Mouse (Mus musculus) adrenal gland, postnatal 36 days (tissue): ENCODE data around the gene Zfp661. TPM values are rescaled to one million over a fixed set of nuclear protein-coding genes. Genes with fewer than 3 reads are reported as not detected.

ENCODE experiments used
- DNase-seq, 2 experiments: peaks; one replicate each; pipeline ENCODE4 v3.0.0; 2021; ENCODE audit warnings: mixed read lengths in 1 of 2
- total RNA-seq, 2 experiments: library from RNA; stranded (reverse); gene quantifications; 2 replicates each; pipeline ENCODE4 v1.2.3; 2021

The Zfp661 gene
- total RNA-seq, 2 experiments from 2014 or later, result 3.0 to 3.2 TPM

DNA sequence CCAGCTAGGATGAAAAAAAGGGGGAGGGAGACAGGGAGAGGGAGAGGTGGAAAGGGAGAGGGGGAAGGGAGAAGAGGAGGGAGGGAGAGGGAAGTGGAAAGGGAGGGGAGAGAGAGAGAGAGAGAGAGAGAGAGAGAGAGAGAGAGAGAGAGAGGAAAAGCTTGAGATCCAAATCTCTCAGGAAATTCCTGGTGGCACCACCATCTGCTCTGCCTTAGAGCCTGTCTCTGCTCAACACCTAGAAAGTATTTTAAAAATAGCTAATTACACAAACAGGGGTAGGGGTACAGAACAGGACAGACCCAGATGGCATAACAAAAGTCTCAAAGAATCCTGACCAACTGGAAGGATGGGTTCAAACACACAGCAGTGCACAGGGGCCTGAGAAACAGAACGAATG, 36.4 kb downstream of the Zfp661 start:
- DNase-seq, result no peak

DNA sequence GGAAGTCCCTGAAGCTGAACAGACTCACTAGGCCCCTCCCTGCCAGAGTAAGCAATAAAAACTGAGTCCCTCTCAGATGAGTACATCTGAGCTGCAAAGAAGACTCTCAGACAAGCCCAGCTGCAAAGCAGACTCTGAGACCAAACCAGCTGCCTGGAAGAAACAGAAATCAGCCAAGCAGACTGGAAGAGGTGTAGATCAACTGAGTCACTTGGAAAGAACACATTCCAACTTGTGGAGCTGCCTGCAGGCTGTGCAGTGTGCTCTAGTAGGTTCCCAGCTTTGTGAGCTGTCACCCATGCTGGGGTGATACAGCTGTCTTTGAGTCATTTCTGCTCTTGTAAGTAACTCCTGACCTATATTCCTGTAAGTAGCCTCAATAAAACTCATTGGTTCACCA, 37.2 kb downstream of the Zfp661 start:
- no peak for DNase-seq

DNA sequence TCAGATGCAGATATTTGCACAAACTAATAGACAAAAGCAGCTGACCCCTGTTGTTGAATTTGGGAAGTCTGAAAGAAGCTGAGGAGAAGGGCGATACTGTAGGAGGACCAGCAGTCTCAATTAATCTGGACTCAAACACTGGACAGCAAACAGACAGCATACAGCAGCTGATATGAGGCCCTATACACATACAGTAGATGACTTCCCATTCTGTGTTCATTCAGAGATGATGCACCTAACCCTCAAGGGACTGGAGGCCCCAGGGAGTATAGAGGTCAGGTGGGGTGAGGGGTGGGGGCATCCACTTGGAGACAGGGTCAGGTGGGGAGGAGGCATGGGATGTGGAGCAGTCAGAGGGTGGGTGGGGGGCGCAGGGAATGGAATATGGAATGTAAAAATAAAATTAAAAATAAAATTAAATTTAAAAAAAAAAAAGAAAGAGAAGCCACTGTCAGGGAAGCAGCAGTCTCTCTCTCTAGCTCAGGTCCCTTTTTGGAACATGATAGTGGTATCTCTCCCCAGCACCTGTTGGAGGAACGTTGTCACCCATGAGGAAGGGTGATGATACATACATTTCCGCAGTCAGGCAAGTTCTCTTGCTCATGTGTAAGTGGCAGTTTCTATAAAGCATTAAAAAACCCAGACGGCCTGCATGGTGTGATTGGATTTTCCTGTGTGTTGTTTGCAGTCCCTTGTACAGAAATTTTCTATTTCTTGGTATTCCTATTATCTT, 38.4 kb downstream of the Zfp661 start:
- no peak for DNase-seq

DNA sequence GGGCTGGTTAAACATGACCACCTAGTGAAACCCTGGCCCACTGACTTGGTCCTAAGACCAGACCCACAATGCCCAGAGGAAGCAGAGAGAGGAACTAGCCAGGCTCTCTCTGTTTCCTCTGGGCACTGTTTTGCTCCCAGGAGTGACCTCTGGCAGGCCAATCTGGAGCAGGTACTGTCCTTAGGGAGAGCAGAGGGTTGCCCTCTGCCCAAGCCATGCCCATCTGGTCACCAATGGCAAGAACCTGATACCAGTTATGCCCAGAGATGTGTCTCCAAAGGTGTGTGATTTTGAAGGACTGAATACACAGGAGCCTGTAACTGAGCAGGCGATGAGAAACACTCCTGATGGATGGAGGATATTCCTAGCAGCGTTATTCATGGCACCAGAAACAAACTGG, 45.2 kb downstream of the Zfp661 start:
- no peak for DNase-seq

DNA sequence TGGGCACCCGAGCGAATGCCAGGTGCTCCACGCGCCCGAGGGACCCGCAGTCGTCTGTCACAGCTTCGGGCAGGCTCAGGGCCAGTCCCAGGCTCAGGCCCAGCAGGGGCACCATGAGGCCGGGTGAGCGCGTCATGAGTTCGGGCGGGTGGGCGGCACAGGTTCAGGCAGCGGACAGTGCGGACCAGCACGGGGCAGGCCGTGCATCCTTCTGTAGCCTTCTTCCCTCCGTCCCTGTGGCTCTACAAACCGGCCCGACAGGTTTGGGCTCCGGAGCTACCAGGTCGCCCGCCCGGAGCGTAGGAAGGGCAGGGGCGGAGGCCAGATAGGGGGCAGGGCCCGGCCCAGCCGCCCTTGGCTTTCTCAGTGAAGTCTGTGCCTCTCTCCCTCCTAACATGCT, 45.7 kb downstream of the Zfp661 start, which contains the start of gene Prom2:
Gene Prom2 (minus strand): TSS at position 283 of the 400 bp plus-strand sequence.
- DNase-seq, result no peak

DNA sequence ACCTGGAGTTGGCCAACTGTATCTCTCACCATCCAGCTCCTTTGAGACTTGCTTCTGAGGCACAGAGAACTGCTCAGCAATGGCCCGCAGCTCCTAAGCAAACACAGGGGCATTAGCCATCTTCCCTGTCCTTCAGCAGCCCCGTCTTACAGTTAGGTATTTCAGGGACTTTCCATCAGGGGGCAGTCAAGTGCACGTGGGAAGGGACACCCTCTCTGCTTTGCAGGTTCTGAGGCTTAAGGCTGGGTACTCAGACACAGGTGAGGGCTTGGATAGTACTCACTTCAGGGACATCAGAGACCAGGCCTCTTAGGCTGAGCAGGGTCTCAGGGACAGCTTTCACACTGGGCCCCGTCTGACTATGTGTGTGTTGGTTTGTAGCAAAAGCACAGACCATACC, 47.4 kb downstream of the Zfp661 start:
- DNase-seq, result peak in 1 of 2 experiments; percentile 9

DNA sequence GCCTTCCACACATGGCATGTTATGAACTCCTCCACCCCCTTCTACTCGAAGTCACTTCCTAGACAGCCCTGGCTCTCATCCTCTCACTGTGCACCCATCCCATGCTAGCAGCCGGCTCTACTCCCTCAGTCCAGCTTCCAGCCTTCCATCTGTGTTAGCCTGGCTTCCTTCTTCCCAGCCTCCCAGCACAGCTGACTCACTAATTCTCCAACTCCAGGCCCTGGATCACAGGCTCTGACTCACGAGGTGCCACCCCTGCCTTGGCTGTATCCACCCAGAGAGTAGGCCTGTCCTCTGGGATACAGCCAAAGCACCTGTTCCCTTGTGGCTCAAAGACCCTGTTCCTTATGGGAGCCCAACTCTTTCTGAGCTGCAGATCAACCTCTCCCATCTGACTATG, 49.3 kb downstream of the Zfp661 start:
- DNase-seq, result peak; percentile 68 to 71

DNA sequence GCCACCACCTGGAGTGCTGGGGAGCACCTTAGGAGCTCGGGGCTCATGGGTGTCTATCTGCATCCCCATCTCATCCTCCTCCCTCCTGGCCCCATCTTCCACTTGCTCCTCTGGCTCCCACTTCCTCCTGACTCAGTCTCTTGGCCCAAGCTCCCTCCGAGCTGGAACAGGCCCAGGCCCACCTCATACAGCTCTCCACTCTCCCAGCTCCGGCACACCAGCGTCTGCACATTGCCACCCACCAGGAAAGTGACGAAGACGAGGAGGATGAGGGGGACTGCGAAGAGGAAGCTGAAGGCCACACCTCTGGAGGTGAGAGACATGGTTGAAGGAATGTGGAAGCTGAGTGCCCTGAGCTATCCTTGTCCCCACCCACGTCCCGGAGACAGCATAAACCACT, 51.5 kb downstream of the Zfp661 start:
- DNase-seq, result no peak

DNA sequence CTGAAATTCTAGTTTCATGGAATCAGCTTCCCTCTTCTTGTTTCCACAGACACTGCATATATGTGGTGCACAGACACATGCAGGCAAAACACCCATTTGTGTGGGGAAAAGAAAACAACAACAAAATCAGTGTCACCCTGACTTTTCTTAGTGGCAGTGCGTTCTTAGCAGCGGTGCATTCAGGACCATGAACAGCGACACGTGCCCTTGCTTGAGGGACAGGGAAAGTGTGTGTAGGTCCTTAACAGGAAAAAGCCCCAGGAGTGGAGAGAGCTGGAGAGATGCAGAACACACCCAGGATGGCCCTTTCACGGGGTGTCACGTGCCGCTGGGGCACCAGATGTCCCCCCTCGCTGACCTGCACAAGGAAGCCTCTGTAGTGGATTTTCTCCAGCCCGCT, 54.5 kb downstream of the Zfp661 start:
- DNase-seq, result peak; percentile 45 to 56

DNA sequence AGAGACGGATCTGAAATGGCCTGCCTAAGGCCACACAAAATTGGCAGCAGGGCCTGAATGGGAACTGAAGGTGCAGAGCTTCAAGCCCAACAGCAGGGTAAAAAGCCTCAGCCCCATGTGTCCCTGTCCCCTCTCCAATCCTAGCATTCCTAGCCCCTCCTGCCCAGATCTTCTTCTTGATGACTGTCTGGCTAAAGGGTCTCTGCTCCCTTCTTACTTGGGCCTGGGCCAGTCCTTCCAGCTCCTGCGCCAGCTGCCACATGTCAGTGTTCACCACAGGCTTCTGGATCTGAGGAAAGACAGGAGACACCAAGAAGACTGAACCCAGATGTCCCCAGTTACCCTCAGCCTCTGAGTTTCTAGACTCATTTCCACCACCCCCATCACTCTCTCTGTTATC, 55.3 kb downstream of the Zfp661 start:
- no peak for DNase-seq

DNA sequence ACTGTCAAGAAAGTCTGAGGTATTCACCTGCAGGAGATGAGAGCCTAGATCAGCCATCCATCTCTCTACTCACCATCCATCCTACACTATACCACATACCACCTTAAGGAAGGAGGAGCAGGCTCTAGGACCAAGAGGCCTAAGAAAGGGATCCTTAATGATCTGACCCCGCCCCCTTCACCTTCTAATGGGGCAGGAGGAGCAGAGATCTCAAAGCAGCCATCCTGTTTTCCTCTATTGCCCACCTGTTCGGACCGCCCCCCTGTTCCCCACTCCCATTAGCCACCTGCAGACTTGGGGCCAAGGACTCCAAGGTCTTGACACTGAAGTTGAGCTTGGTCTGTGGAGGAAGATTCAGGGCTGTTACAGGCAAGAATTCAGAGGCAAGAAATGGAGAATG, 56.5 kb downstream of the Zfp661 start:
- DNase-seq, result no peak

DNA sequence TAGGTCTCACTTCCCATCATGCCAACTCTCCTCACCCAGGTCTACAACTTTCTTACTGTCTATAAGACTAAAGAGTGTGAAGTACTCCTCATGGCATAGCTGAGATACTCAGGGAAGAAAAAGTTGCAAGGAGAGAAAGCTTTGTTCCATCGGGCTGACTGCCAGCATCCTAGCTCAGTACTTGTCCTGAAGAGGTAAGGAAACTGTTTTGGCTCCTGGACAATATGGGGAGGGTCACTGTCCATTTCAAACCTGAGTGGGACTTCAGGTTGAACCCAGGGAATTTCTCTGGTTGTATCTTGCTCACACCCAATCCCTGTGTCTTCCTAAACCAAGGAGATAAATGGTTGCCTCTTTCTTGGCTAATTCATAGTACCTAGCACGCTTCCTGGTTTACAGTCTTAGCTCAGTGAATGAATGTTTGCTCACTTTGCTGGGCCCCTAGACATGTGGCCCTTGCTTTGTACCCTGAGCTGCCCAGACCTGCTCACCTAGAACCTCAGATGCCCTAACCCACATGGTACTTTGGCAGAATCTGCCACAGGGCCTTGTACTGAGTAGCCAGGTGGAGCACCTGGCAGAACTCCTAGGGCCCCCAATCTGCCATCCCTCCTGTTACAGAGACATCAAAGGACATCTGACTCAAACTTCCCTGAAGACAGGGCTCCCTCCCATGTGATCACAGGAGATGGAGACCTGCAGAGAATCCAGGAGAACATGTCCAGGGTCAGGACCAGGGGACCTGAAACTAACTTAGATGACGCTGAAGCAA, 61.7 kb downstream of the Zfp661 start:
- DNase-seq, result no peak

Other genes starting within 250 kb of the Zfp661 start
- gene Astl, start 248.5 kb downstream of the Zfp661 start, total RNA-seq, result not detected
- gene Adra2b, start 223.9 kb downstream of the Zfp661 start, total RNA-seq, result 1 to 10 TPM; 1.9 to 2.0 TPM
- under 1 TPM; 0.26 to 0.56 TPM for gene Gpat2, start 161.9 kb downstream of the Zfp661 start, total RNA-seq
- gene Fahd2a, start 142.5 kb downstream of the Zfp661 start, total RNA-seq, result 10 to 100 TPM; 41.1 to 50.6 TPM
- gene Kcnip3, start 65.0 kb downstream of the Zfp661 start, total RNA-seq, result 1 to 10 TPM; 4.0 to 5.3 TPM
- under 1 TPM; 0.20 to 0.46 TPM for gene Prom2, start 45.6 kb downstream of the Zfp661 start, total RNA-seq
- gene Mrps5, start 128 bp upstream of the Zfp661 start, total RNA-seq, result 100 to 1,000 TPM; 113 to 115 TPM
- gene Mal, start 69.6 kb upstream of the Zfp661 start, total RNA-seq, result 1 to 10 TPM; 6.3 to 7.9 TPM
- gene Mall, start 142.8 kb upstream of the Zfp661 start, total RNA-seq, result 1 to 10 TPM in 1 of 2 experiments, under 1 TPM in 1; 0.86 to 2.2 TPM
- gene Nphp1, start 201.8 kb upstream of the Zfp661 start, total RNA-seq, result 10 to 100 TPM; 21.2 to 28.5 TPM
- gene Mtln, start 205.4 kb upstream of the Zfp661 start, total RNA-seq, result 100 to 1,000 TPM in 1 of 2 experiments, 10 to 100 TPM in 1; 82.9 to 114 TPM
- gene Bub1, start 244.8 kb upstream of the Zfp661 start, total RNA-seq, result 1 to 10 TPM; 1.8 to 2.8 TPM